Mouse (Mus musculus): ENCODE measurements around the gene Cdc26.
A peak's percentile ranks its signal among the peaks of the same experiment; 100 is the strongest.

GRCm38 (mm10) chr4:62359256-62359775, 49.1 kb downstream of the Cdc26 start:
- TF ChIP-seq CTCF (conservative IDR thresholded peaks at IDR 0.05 in 1 of 2, IDR thresholded peaks at IDR 0.05 in 1 of 2; ENCODE audit: low read depth in 2 of 2, low read length in 2 of 2): no peak
- no peak for TF ChIP-seq MAX (IDR thresholded peaks at IDR 0.05; ENCODE audit: low read length)
- TF ChIP-seq RAD21 (IDR thresholded peaks at IDR 0.05; ENCODE audit: low read depth, low read length): no peak
- TF ChIP-seq EP300 (IDR thresholded peaks at IDR 0.05; ENCODE audit: low read length): no peak
- TF ChIP-seq BHLHE40 (IDR thresholded peaks at IDR 0.05; ENCODE audit: low read depth, low read length): no peak
- no peak for TF ChIP-seq ZNF384 (IDR thresholded peaks at IDR 0.05; ENCODE audit: low read depth, low read length)
- 0 out of 2 replicates have a peak, but pooled peaks have one; percentile 30 for TF ChIP-seq CHD2 (IDR thresholded peaks at IDR 0.05; ENCODE audit: low read length)
- no peak for TF ChIP-seq USF2 (conservative IDR thresholded peaks at IDR 0.05; ENCODE audit: low read depth, low read length)
- no peak for TF ChIP-seq PAX5 (IDR thresholded peaks at IDR 0.05; ENCODE audit: low read length)
- no peak for TF ChIP-seq MAFK (IDR thresholded peaks at IDR 0.05; ENCODE audit: insufficient replicate concordance, low read length)
- no peak for TF ChIP-seq POLR2A (IDR thresholded peaks at IDR 0.05; ENCODE audit: low read depth, low read length)
- no peak for TF ChIP-seq E2F4 (IDR thresholded peaks at IDR 0.05; ENCODE audit: insufficient replicate concordance, low read depth, low read length)
- TF ChIP-seq USF1 (IDR thresholded peaks at IDR 0.05; ENCODE audit: low read depth, low read length): no peak
- TF ChIP-seq ZC3H11A (IDR thresholded peaks at IDR 0.05; ENCODE audit: low read depth, low read length): no peak
